Mouse (Mus musculus): ENCODE data around the gene Fmnl2.

The Fmnl2 gene

GRCm38 (mm10) chr2:52864635-52865034 lies 7.0 kb downstream of the Fmnl2 start:
- no peak for DNase-seq (ENCODE audit: low spot score)

- DNase-seq (ENCODE audit: low spot score), result no peak
Observed at GRCm38 (mm10) chr2:52866151-52866550, 8.5 kb downstream of the Fmnl2 start.

GRCm38 (mm10) chr2:52867781-52868180 lies 10.1 kb downstream of the Fmnl2 start:
- no peak for DNase-seq (ENCODE audit: low spot score)

GRCm38 (mm10) chr2:52868181-52868580 lies 10.5 kb downstream of the Fmnl2 start:
- no peak for DNase-seq (ENCODE audit: low spot score)

- no peak for DNase-seq (ENCODE audit: low spot score)
Observed at GRCm38 (mm10) chr2:52872636-52873035, 15.0 kb downstream of the Fmnl2 start.

- no peak for DNase-seq (ENCODE audit: low spot score)
Observed at GRCm38 (mm10) chr2:52873276-52874063, 15.8 kb downstream of the Fmnl2 start.

GRCm38 (mm10) chr2:52874721-52875120 lies 17.1 kb downstream of the Fmnl2 start:
- DNase-seq (ENCODE audit: low spot score), result no peak

GRCm38 (mm10) chr2:52875801-52876200 lies 18.1 kb downstream of the Fmnl2 start:
- DNase-seq (ENCODE audit: low spot score), result no peak

GRCm38 (mm10) chr2:52883401-52883800 lies 25.7 kb downstream of the Fmnl2 start:
- DNase-seq (ENCODE audit: low spot score), result no peak

- no peak for DNase-seq (ENCODE audit: low spot score)
Observed at GRCm38 (mm10) chr2:52884082-52884481, 26.4 kb downstream of the Fmnl2 start.

GRCm38 (mm10) chr2:52885071-52885470 lies 27.4 kb downstream of the Fmnl2 start:
- no peak for DNase-seq (ENCODE audit: low spot score)

- no peak for DNase-seq (ENCODE audit: low spot score)
Observed at GRCm38 (mm10) chr2:52887281-52887680, 29.6 kb downstream of the Fmnl2 start.

GRCm38 (mm10) chr2:52891115-52891514 lies 33.5 kb downstream of the Fmnl2 start:
- no peak for DNase-seq (ENCODE audit: low spot score)

- DNase-seq (ENCODE audit: low spot score), result no peak
Observed at GRCm38 (mm10) chr2:52891744-52892143, 34.1 kb downstream of the Fmnl2 start.

GRCm38 (mm10) chr2:52894983-52895621 lies 37.4 kb downstream of the Fmnl2 start:
- DNase-seq (ENCODE audit: low spot score), result no peak

- no peak for DNase-seq (ENCODE audit: low spot score)
Observed at GRCm38 (mm10) chr2:52896995-52897394, 39.3 kb downstream of the Fmnl2 start.

GRCm38 (mm10) chr2:52900780-52901179 lies 43.1 kb downstream of the Fmnl2 start:
- DNase-seq (ENCODE audit: low spot score), result no peak

GRCm38 (mm10) chr2:52901300-52902013 lies 43.8 kb downstream of the Fmnl2 start:
- DNase-seq (ENCODE audit: low spot score), result no peak

- no peak for DNase-seq (ENCODE audit: low spot score)
Observed at GRCm38 (mm10) chr2:52902456-52902855, 44.8 kb downstream of the Fmnl2 start.

GRCm38 (mm10) chr2:52903228-52903963 lies 45.7 kb downstream of the Fmnl2 start:
- DNase-seq (ENCODE audit: low spot score), result no peak

GRCm38 (mm10) chr2:52904526-52904925 lies 46.9 kb downstream of the Fmnl2 start:
- no peak for DNase-seq (ENCODE audit: low spot score)

- no peak for DNase-seq (ENCODE audit: low spot score)
Observed at GRCm38 (mm10) chr2:52913311-52913710, 55.7 kb downstream of the Fmnl2 start.
